Mouse (Mus musculus) frontal cortex, postnatal 10 days (tissue): ENCODE measurements around the gene 4930451I11Rik.
A peak's percentile ranks its signal among the peaks of the same experiment; 100 is the strongest.

Experiments
- DNase-seq, 2 experiments: peaks; one replicate each; pipeline ENCODE4 v3.0.0; 2022; ENCODE audit warnings: low spot score in 2 of 2, mixed read lengths in 1 of 2

Gene 4930451I11Rik

GRCm38 (mm10) chr7:126800269-126801056 is 31.0 kb downstream of the 4930451I11Rik start:
- no peak for DNase-seq

GRCm38 (mm10) chr7:126799468-126800268 is 31.8 kb downstream of the 4930451I11Rik start:
- DNase-seq, result no peak

GRCm38 (mm10) chr7:126799050-126799467 is 32.4 kb downstream of the 4930451I11Rik start:
- DNase-seq, result peak; percentile 96 to 97

GRCm38 (mm10) chr7:126798127-126799049 is 33.1 kb downstream of the 4930451I11Rik start:
- no peak for DNase-seq

- peak in 1 of 2 experiments; percentile 31 for DNase-seq
Observed at GRCm38 (mm10) chr7:126797411-126798126, 33.9 kb downstream of the 4930451I11Rik start, which contains the start of gene Fam57b. Gene Fam57b, plus strand, starts transcription at chr7:126797668.

GRCm38 (mm10) chr7:126796350-126796932 is 35.0 kb downstream of the 4930451I11Rik start:
- DNase-seq, result no peak

- DNase-seq, result no peak
Observed at GRCm38 (mm10) chr7:126795387-126796317, 35.8 kb downstream of the 4930451I11Rik start.

GRCm38 (mm10) chr7:126794271-126794605 is 37.2 kb downstream of the 4930451I11Rik start:
- no peak for DNase-seq

- DNase-seq, result no peak
Observed at GRCm38 (mm10) chr7:126793456-126794270, 37.8 kb downstream of the 4930451I11Rik start.

- DNase-seq, result no peak
Observed at GRCm38 (mm10) chr7:126792721-126793443, 38.6 kb downstream of the 4930451I11Rik start.

GRCm38 (mm10) chr7:126791851-126792720 is 39.4 kb downstream of the 4930451I11Rik start, which contains the start of gene Ppp4c:
Gene Ppp4c, minus strand, starts transcription at chr7:126792496.
- peak; percentile 92 to 97 for DNase-seq

GRCm38 (mm10) chr7:126789141-126789540 is 42.3 kb downstream of the 4930451I11Rik start:
- no peak for DNase-seq

- no peak for DNase-seq
Observed at GRCm38 (mm10) chr7:126786142-126786541, 45.3 kb downstream of the 4930451I11Rik start.

GRCm38 (mm10) chr7:126785056-126785455 is 46.4 kb downstream of the 4930451I11Rik start:
- DNase-seq, result no peak

GRCm38 (mm10) chr7:126784469-126784868 is 47.0 kb downstream of the 4930451I11Rik start:
- no peak for DNase-seq

- no peak for DNase-seq
Observed at GRCm38 (mm10) chr7:126782693-126783092, 48.7 kb downstream of the 4930451I11Rik start.
